Mouse (Mus musculus) cerebellum, adult 2 months (tissue): Measurements from ENCODE around the gene Adcy2. TPM values are rescaled to one million over a fixed set of nuclear protein-coding genes. Genes with fewer than 3 reads are reported as not detected.

Experiments used
- DNase-seq, 2 experiments: peaks; one replicate each; pipeline ENCODE4 v3.0.0; 2021
- H3K27ac ChIP-seq: fragments of 200-500 bp; 2 replicates; pipeline ENCODE4 v1.5.1; 2012; ENCODE audit warnings: low read length, control low read depth, inconsistent platforms; ENCODE audit not compliant: insufficient read depth
- H3K27me3 ChIP-seq: fragments of 200-500 bp; 2 replicates; pipeline ENCODE4 v1.6.1; 2012; ENCODE audit warnings: inconsistent platforms, mild to moderate bottlenecking, low read length, moderate library complexity; ENCODE audit not compliant: control insufficient read depth, insufficient read depth
- H3K4me1 ChIP-seq: fragments of 200-500 bp; 2 replicates; pipeline ENCODE4 v1.6.1; 2011; ENCODE audit warnings: low read length; ENCODE audit not compliant: control insufficient read depth, insufficient read depth
- H3K4me3 ChIP-seq: fragments of 200-500 bp; replicated peaks from 2 replicates; pipeline ENCODE3; 2011; ENCODE audit warnings: mild to moderate bottlenecking, low read depth, low read length, control low read depth; ENCODE audit not compliant: insufficient read depth
- CTCF ChIP-seq: fragments of 200-500 bp; IDR thresholded peaks from 2 replicates; pipeline ENCODE4 v1.5.1; 2011; ENCODE audit warnings: low read depth, mild to moderate bottlenecking, control low read depth, low read length, moderate library complexity, borderline replicate concordance; ENCODE audit not compliant: insufficient read depth
- POLR2A ChIP-seq: fragments of 200-500 bp; IDR thresholded peaks from 2 replicates; pipeline ENCODE4 v1.6.1; 2011; ENCODE audit warnings: low read length, control low read depth, borderline replicate concordance; ENCODE audit not compliant: insufficient read depth
- WGBS: fragments of 180-500 bp; shearing (Covaris S2); methylation state at CpG from one replicate; pipeline ENCODE4 v1.1.7; 2018; 5-methylcytosine and 5-hydroxymethylcytosine counted together
- polyA plus RNA-seq: library from polyadenylated mRNA; depleted of rRNA; stranded (reverse); fragments of >200 nt; gene quantifications from 2 replicates; pipeline ENCODE4 v1.2.3, GENCODE M21; 2012

The Adcy2 gene
- polyA plus RNA-seq, 1 experiment = 35.5 TPM

GRCm38 (mm10) chr13:68997386-68997785 is 2.0 kb downstream of the Adcy2 start:
- no peak overlapping the region for H3K27ac ChIP-seq
- DNase-seq = no peak
- H3K4me3 ChIP-seq = no peak overlapping the region
- H3K4me1 ChIP-seq = no peaks in the 10 kb centered on the region; the same call in 1 of the 2 replicates
- H3K27me3 ChIP-seq = no peaks in the 10 kb centered on the region; the same call in 1 of the 2 replicates
- 38% methylated on average over 10 of the region's 10 CpGs for WGBS
- TF ChIP-seq CTCF (no peak), POLR2A (no peak)

DNA sequence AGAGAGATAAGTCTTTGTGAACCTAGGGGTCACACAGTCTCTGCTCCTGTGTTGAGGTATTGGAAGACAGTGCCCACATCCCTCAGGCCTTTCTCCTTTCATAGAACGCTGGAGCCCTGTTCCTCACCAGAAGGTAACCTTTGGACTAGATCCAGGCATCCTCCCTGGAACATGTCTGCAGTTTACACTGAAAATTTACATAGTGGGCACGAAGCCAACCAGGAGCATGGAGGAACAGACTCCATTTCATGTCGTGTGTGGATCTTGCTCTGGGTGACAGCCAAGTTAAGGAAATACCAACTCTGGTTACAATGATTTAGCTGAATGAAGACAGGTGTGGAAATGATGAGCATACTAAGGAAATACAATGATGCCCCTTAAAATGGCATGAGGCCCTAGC is 2.7 kb downstream of the Adcy2 start:
- Histone ChIP-seq H3K4me1 (no peaks in the 10 kb centered on the region; the same call in 1 of the 2 replicates), H3K27ac (no peak overlapping the region), H3K27me3 (no peaks in the 10 kb centered on the region; the same call in 1 of the 2 replicates), H3K4me3 (no peak overlapping the region)
- 21% methylated on average over 3 of the region's 3 CpGs for WGBS
- TF ChIP-seq POLR2A (no peak), CTCF (no peak)
- no peak for DNase-seq

GRCm38 (mm10) chr13:68985789-68986188 is 13.6 kb downstream of the Adcy2 start:
- no peak for TF ChIP-seq POLR2A
- no peak for TF ChIP-seq CTCF
- WGBS = 16% methylated on average over 2 of the region's 2 CpGs
- Histone ChIP-seq H3K27ac (no peak overlapping the region), H3K4me3 (no peak overlapping the region), H3K27me3 (no peaks in the 10 kb centered on the region), H3K4me1 (no peaks in the 10 kb centered on the region)
- DNase-seq = no peak

DNA sequence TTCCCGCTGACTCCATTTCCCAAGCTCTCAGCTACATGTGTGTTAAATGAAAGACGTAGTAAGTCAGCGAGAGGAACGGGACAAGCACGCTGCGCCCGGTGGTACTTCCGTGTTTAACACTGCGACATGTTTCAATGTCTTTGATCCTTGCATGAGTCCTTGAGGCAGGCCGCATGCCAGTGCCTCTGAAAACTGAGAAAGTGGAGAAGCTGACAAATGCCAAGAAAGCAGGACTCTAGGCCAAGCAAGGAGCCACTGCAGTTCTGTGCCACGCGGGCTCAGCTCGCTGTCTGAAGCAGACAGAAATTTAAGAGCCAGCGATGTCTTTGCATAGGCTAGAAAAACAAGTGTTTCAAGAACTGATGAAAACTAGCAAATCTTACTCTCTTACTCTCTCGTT is 15.3 kb downstream of the Adcy2 start:
- no peak overlapping the region for H3K4me3 ChIP-seq
- no peaks in the 10 kb centered on the region for H3K27me3 ChIP-seq
- TF ChIP-seq POLR2A = no peak
- WGBS = 44% methylated on average over 15 of the region's 15 CpGs
- no peak for DNase-seq
- no peaks in the 10 kb centered on the region for H3K4me1 ChIP-seq
- no peak overlapping the region for H3K27ac ChIP-seq

- Histone ChIP-seq H3K4me3 (no peak overlapping the region), H3K27ac (no peak overlapping the region), H3K4me1 (no peaks in the 10 kb centered on the region), H3K27me3 (no peaks in the 10 kb centered on the region)
- DNase-seq = no peak
- 92% methylated on average over 2 of the region's 2 CpGs for WGBS
- no peak for TF ChIP-seq CTCF
- TF ChIP-seq POLR2A = no peak
Measured at GRCm38 (mm10) chr13:68981048-68981447, 18.3 kb downstream of the Adcy2 start.

GRCm38 (mm10) chr13:68973143-68973542 is 26.2 kb downstream of the Adcy2 start:
- Histone ChIP-seq H3K4me1 (no peaks in the 10 kb centered on the region), H3K4me3 (no peak overlapping the region), H3K27me3 (no peaks in the 10 kb centered on the region), H3K27ac (no peak overlapping the region)
- TF ChIP-seq POLR2A (no peak), CTCF (no peak)
- 50% methylated on average over 3 of the region's 3 CpGs for WGBS
- no peak for DNase-seq

DNA sequence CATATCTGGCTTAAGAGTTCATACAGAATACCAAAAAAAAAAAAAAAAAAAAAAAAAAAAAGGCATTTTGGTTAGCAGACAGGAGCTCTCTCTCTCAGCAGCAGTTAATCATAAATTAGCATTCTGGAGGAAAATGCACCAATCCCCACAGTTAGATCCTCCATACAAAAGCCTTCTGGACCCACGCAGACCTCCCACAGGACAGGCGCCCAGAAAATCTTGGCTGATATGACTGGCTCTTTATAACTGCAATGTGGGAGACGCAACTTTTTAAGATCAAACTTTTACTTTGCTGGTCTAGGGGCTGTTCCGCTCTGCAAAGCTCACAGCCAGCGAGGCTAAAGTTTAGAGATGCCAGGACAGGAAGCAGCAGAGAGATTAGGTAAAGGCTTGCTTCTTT is 37.8 kb downstream of the Adcy2 start:
- Histone ChIP-seq H3K27ac (no peak overlapping the region), H3K4me3 (no peak overlapping the region), H3K27me3 (no peaks in the 10 kb centered on the region), H3K4me1 (no peaks in the 10 kb centered on the region)
- TF ChIP-seq CTCF (no peak), POLR2A (no peak)
- no peak for DNase-seq
- WGBS = 45% methylated on average over 5 of the region's 5 CpGs

DNA sequence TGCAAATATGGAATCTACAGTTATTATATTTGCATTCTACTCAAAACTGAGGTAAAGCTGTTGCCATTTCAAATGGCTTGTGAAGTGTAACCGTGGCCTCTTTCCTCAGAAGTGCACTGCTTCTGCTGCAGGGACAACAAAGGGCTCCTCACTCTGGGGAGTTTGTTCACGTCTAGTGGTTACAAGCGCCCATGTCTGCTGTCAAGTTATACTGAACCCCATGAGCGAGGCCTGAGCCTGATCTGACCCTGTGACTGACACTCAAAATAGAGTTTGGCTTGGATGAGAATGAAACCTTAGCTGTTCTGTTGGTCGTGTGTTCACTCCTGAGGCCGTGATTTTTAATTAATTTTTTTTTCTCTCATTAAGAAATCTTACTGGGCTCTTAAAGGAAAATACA is 38.8 kb downstream of the Adcy2 start:
- WGBS = 62% methylated on average over 6 of the region's 6 CpGs
- Histone ChIP-seq H3K4me1 (no peaks in the 10 kb centered on the region), H3K4me3 (no peak overlapping the region), H3K27me3 (no peaks in the 10 kb centered on the region), H3K27ac (no peak overlapping the region)
- DNase-seq = no peak
- TF ChIP-seq CTCF = no peak
- TF ChIP-seq POLR2A = no peak
